Mouse (Mus musculus) thymus, postnatal 4 days (tissue): ENCODE data around the gene Gm3636.
"Not testable (repeated sequence)": the region's sequence is repeated elsewhere in the genome, so short reads cannot be mapped to it uniquely, and the experiment has no call there.

ENCODE experiments used
- DNase-seq: peaks from one replicate; pipeline ENCODE4 v3.0.0; 2021

Gm3636 gene

DNA sequence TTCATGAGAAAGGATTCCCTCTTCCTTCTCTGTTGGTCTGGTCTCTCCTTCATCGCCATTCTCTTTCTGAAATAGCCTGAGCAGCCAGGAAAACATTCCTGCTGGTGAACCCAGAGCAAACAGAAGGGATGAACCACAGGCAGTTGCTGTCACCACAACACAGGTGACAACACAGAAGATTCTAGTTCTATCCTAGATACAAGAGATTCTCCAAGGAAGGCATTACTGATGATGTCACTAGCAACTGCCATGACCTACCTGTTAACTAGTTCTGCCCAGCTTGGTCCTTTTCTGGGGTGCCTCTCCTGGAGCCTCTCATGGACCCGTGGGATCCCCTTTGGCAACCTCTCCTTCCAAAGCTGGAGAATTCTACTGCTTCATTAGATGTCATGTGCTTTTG lies at the start of gene Gm3636:
Gene Gm3636 (minus strand): TSS at position 101 of the 400 bp plus-strand sequence.
- DNase-seq = not testable (repeated sequence)

DNA sequence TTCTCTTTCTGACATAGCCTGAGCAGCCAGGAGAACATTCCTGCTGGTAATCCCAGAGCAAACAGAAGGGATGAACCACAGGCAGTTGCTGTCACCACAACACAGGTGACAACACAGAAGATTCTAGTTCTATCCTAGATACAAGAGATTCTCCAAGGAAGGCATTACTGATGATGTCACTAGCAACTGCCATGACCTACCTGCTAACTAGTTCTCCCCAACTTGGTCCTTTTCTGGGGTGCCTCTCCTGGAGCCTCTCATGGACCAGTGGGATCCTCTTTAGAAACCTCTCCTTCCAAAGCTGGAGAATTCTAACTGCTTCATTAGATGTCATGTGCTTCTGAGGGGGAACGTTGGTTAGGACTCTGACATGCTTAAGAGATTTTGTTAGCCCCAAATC lies 32.2 kb upstream of the Gm3636 start, which contains the start of gene Gm8362:
Gene Gm8362 (minus strand): TSS at position 101 of the 400 bp plus-strand sequence.
- DNase-seq = not testable (repeated sequence)

DNA sequence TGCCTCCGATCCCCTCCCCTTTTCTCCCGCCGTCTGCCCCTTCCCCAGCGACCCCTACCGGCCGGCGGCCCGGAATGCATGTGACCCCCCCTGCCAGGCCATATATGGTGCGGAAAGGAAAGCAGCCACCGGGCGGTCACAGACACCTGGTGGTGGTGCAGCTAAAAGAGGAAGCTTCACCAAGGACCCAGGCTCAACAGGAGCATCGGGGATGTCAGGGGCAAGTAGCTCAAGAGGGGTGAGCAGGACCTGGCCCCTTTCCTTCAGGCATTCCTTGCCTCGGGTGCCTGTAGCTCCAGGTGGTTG lies 15.1 kb upstream of the Gm3636 start:
- peak; percentile 34 for DNase-seq

DNA sequence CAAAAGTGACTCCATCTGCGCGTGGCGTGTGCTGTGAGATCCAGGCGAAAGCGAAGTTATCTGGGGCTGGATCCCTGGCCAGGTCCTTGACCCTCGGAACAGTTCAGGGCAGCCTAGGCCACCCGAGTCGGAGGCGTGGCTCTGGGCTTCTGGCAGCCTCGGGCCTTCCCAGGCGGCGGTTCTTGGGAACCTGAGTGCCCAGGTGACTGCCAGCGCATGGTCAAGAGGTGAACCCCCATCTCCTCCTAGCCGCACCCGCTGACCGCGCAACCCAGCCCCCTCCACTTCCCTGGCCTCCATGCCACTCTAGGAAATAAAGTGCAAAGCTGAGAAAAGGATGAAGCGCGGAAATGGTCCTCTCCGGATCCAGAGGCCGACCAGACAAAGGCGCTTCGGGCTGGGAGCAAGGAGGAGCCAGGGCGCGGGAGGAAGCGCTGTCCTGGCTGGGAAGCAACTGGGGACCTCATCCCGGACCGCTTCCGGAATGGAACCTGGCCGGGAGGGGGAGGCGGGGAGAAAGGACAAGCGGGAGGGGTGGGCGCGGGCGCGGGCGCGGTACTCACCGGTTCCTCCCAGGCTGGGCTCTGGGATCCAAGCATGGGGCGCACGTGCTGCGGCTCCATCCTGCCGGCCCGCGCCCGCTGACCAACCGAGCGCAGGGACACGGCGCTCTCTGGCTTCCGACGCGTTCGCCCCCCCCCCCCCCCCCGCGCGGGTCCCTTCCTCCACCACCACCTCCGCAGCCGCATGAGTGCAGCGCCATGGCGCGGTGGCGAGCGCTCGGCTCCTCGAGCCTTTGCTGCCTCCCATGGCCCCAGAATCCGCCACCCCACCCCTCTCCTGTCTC lies 14.5 kb upstream of the Gm3636 start:
- peak; percentile 36 for DNase-seq

DNA sequence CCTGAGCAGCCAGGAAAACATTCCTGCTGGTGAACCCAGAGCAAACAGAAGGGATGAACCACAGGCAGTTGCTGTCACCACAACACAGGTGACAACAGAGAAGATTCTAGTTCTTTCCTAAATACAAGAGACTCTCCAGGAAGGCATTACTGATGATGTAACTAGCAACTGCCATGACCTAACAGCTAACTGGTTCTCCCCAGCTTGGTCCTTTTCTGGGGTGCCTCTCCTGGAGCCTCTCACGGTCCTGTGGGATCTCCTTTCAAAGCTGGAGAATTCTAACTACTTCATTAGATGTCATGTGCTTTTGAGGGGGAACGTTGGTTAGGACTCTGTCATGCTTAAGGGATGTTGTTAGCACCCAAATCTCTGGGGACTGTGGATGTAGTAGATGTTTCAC lies 22.0 kb downstream of the Gm3636 start, which contains the start of gene Gm8050:
Gene Gm8050 (minus strand): TSS at position 101 of the 400 bp plus-strand sequence.
- DNase-seq = not testable (repeated sequence)
